Mouse (Mus musculus): Measurements from ENCODE around the gene Agfg2. TPM values are rescaled to one million over a fixed set of nuclear protein-coding genes. Genes with fewer than 3 reads are reported as not detected.

The Agfg2 gene
- polyA plus RNA-seq, 1 experiment from 2014 or later, result 23.5 TPM

DNA sequence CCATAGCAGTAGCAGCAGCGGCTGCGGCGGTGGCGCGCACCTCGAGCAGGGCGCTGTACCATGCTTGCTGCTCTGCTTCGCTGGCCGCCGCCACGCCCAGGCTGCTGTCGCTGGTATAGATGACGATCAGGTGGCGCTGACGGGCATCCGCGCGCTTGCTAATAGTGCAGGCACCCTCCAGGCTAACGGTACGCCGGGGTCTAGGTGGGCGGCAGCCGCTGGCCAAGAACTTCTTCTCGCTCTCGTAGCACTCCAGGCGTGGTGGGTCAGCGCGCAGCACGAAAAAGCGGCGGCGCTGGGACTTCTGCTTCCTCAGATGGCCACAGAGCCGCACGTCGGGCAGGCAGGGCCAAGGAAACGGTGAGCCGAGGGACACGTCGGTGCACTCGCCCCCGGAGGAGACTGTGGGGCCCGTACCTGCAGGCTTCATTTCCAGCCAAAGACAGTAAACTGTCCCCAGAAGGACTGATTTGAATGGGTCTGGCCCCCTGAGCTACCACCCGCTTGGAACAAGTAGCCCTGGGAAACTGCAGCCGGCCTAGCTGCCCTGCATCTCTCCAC lies 39.4 kb downstream of the Agfg2 start:
- Histone ChIP-seq H3K27me3 (ENCODE audit: control insufficient read depth, insufficient read depth, low read length) (peaks cover 27% of the 10 kb centered on the region), H3K4me1 (replicated peaks; ENCODE audit: control insufficient read depth, insufficient read depth, low read length) (peaks cover 8% of the 10 kb centered on the region; the same call in 1 of the 2 replicates), H3K9ac (ENCODE audit: low read length) (peak overlapping the region; percentile 27; the same call in 1 of the 2 replicates), H3K4me2 (ENCODE audit: low read depth, low read length, severe bottlenecking) (peak overlapping the region; percentile 40), H3K36me3 (ENCODE audit: control insufficient read depth, insufficient read depth, low read length) (peaks cover 9% of the 10 kb centered on the region), H3K4me3 (ENCODE audit: low read depth, low read length) (peak overlapping the region; percentile 11), H3K9me3 (ENCODE audit: control insufficient read depth, low read length) (no peaks in the 10 kb centered on the region), H3K27ac (ENCODE audit: low read depth, low read length) (no peak overlapping the region)
- ATAC-seq (replicated peaks; ENCODE audit: low FRiP score), result no peak
- WGBS, result 3% methylated on average over 44 of the region's 44 CpGs
- peak; percentile 67 for DNase-seq (ENCODE audit: low spot score)

DNA sequence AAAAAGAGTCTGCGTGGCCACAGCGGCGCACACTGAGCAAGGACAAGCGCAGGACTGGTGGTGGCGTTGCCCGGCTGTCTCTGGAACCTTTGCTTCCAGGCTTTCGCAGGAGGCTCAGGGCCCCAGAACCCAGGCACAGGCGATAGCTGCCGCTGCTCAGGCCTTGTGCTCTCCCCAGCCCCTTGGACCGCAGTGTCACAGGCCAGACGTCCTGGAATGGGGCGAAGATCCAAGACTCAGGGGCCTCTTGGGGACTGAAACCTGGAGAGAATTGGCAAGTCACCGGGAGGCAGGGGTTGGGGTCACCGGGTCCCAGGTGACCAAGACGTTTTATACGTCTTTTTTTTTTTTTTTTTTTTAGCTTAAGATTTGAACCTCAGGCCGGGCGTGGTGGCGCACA lies 40.0 kb downstream of the Agfg2 start:
- H3K4me3 ChIP-seq (ENCODE audit: low read depth, low read length), result no peak overlapping the region
- no peaks in the 10 kb centered on the region for H3K9me3 ChIP-seq (ENCODE audit: control insufficient read depth, low read length)
- H3K9ac ChIP-seq (ENCODE audit: low read length), result no peak overlapping the region
- no peak for DNase-seq (ENCODE audit: low spot score)
- peaks cover 27% of the 10 kb centered on the region for H3K27me3 ChIP-seq (ENCODE audit: control insufficient read depth, insufficient read depth, low read length)
- peaks cover 9% of the 10 kb centered on the region for H3K36me3 ChIP-seq (ENCODE audit: control insufficient read depth, insufficient read depth, low read length)
- H3K4me2 ChIP-seq (ENCODE audit: low read depth, low read length, severe bottlenecking), result no peak overlapping the region
- 38% methylated on average over 19 of the region's 19 CpGs for WGBS
- H3K27ac ChIP-seq (ENCODE audit: low read depth, low read length), result no peak overlapping the region
- peaks cover 5% of the 10 kb centered on the region; the same call in 1 of the 2 replicates for H3K4me1 ChIP-seq (replicated peaks; ENCODE audit: control insufficient read depth, insufficient read depth, low read length)
- ATAC-seq (replicated peaks; ENCODE audit: low FRiP score), result no peak

DNA sequence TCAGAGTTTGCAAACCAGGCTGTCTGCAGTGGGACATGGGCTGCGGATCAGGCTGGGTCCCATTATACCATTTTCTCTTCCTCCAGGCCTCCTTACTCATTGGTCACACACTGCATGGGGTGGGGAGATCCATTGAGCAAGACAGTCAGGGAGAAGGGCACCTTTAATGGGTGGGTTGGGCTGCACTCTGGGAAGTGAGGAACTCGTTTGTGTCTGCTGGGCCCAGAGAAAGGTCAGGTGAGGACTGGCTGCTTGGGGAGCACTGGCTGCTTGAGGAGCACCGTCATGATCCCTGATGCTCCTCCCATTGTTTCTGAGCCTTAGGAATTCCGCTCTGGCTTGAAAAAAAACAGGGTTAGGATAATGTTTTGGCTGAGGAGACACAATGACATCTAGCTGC lies 41.6 kb downstream of the Agfg2 start:
- peaks cover 5% of the 10 kb centered on the region; the same call in 1 of the 2 replicates for H3K4me1 ChIP-seq (replicated peaks; ENCODE audit: control insufficient read depth, insufficient read depth, low read length)

GRCm38 (mm10) chr5:137641054-137641453 lies 43.5 kb downstream of the Agfg2 start, which contains the start of gene Sap25:
Gene Sap25 (plus strand): TSS chr5:137641334.
- no peak within 1 kb of the TSS for H3K9ac ChIP-seq (ENCODE audit: low read length)
- no peak within 1 kb of the TSS for H3K4me2 ChIP-seq (ENCODE audit: low read depth, low read length, severe bottlenecking)
- no peak within 1 kb of the TSS for H3K27ac ChIP-seq (ENCODE audit: low read depth, low read length)
- H3K27me3 ChIP-seq (ENCODE audit: control insufficient read depth, insufficient read depth, low read length), result peaks cover 25% of the 10 kb centered on the region
- H3K4me3 ChIP-seq (ENCODE audit: low read depth, low read length), result no peak within 1 kb of the TSS
- DNase-seq (ENCODE audit: low spot score), result no peak
- no peaks in the 10 kb centered on the region for H3K9me3 ChIP-seq (ENCODE audit: control insufficient read depth, low read length)
- peaks cover 9% of the 10 kb centered on the region for H3K36me3 ChIP-seq (ENCODE audit: control insufficient read depth, insufficient read depth, low read length)
- ATAC-seq (replicated peaks; ENCODE audit: low FRiP score), result no peak
- 89% methylated on average over 19 of the region's 19 CpGs for WGBS
- peaks cover 5% of the 10 kb centered on the region; the same call in 1 of the 2 replicates for H3K4me1 ChIP-seq (replicated peaks; ENCODE audit: control insufficient read depth, insufficient read depth, low read length)

More for the DNA sequence above, 41.6 kb downstream of the Agfg2 start:
- Histone ChIP-seq H3K4me3 (ENCODE audit: low read depth, low read length) (no peak overlapping the region), H3K27me3 (ENCODE audit: control insufficient read depth, insufficient read depth, low read length) (peaks cover 27% of the 10 kb centered on the region), H3K27ac (ENCODE audit: low read depth, low read length) (no peak overlapping the region), H3K36me3 (ENCODE audit: control insufficient read depth, insufficient read depth, low read length) (peaks cover 9% of the 10 kb centered on the region), H3K9ac (ENCODE audit: low read length) (no peak overlapping the region), H3K4me2 (ENCODE audit: low read depth, low read length, severe bottlenecking) (no peak overlapping the region), H3K9me3 (ENCODE audit: control insufficient read depth, low read length) (no peaks in the 10 kb centered on the region)
- no peak for DNase-seq (ENCODE audit: low spot score)
- WGBS, result 47% methylated on average over 4 of the region's 4 CpGs
- no peak for ATAC-seq (replicated peaks; ENCODE audit: low FRiP score)

DNA sequence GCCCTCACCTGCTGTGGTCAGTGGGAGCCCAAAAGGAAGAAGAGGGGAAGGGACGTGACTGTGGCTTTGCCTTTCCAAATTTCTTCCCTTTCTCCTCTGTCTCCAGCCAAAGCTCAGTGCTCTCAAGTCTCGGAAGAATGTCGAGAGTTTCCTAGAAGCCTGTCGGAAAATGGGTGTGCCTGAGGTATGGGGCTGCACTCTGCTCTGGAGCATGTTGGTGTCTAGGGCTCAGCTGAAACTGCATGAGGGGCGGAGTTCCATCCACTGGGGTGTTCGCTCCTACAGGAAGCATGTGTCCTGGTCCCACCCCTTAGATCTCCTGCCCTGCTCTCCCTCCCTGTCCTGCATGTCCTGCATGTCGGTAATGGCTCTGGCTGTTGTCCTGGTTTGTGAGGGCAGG lies 45.1 kb downstream of the Agfg2 start:
- Histone ChIP-seq H3K36me3 (ENCODE audit: control insufficient read depth, insufficient read depth, low read length) (peaks cover 12% of the 10 kb centered on the region), H3K9me3 (ENCODE audit: control insufficient read depth, low read length) (no peaks in the 10 kb centered on the region), H3K4me2 (ENCODE audit: low read depth, low read length, severe bottlenecking) (no peak overlapping the region), H3K9ac (ENCODE audit: low read length) (no peak overlapping the region), H3K27ac (ENCODE audit: low read depth, low read length) (no peak overlapping the region), H3K27me3 (ENCODE audit: control insufficient read depth, insufficient read depth, low read length) (peaks cover 10% of the 10 kb centered on the region), H3K4me3 (ENCODE audit: low read depth, low read length) (no peak overlapping the region), H3K4me1 (replicated peaks; ENCODE audit: control insufficient read depth, insufficient read depth, low read length) (no peaks in the 10 kb centered on the region)
- DNase-seq (ENCODE audit: low spot score) (no peak), ATAC-seq (replicated peaks; ENCODE audit: low FRiP score) (no peak)
- 89% methylated on average over 7 of the region's 7 CpGs for WGBS

DNA sequence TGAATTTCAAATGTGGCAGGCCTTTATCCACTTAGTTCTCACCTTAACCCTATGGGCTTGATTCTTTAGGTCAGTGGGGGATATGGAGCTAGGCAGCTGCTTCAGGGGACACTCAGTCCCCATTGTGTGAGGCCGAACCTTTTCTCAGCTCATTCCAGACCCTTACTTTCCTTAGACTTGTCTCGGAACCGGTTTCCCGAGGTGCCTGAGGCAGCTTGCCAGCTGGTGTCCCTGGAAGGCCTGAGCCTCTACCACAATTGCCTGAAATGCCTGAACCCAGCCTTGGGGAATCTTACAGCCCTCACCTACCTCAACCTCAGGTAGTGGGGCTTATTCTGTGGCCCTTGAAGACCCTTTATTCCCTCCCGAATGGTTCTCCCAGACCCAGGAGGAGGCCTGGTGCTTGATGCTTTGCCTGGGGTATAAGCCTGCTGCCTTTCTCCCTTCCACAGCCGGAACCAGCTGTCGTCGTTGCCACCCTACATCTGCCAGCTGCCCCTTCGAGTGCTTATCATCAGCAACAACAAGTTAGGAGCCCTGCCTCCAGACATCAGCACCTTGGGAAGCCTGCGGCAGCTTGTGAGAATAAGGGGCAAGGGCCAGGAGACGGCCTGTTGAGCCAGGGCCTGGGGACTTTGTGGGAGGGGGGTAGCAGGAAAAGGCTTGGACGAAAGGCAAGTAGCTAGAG lies 51.0 kb downstream of the Agfg2 start:
- H3K27ac ChIP-seq (ENCODE audit: low read depth, low read length), result no peak overlapping the region
- H3K27me3 ChIP-seq (ENCODE audit: control insufficient read depth, insufficient read depth, low read length), result no peaks in the 10 kb centered on the region
- 84% methylated on average over 12 of the region's 12 CpGs for WGBS
- peaks cover 14% of the 10 kb centered on the region for H3K4me1 ChIP-seq (replicated peaks; ENCODE audit: control insufficient read depth, insufficient read depth, low read length)
- no peak overlapping the region for H3K4me2 ChIP-seq (ENCODE audit: low read depth, low read length, severe bottlenecking)
- H3K36me3 ChIP-seq (ENCODE audit: control insufficient read depth, insufficient read depth, low read length), result peaks cover 3% of the 10 kb centered on the region; the same call in 1 of the 2 replicates
- no peak for DNase-seq (ENCODE audit: low spot score)
- no peak overlapping the region for H3K9ac ChIP-seq (ENCODE audit: low read length)
- ATAC-seq (replicated peaks; ENCODE audit: low FRiP score), result no peak
- H3K4me3 ChIP-seq (ENCODE audit: low read depth, low read length), result no peak overlapping the region
- H3K9me3 ChIP-seq (ENCODE audit: control insufficient read depth, low read length), result no peaks in the 10 kb centered on the region

- ATAC-seq (replicated peaks; ENCODE audit: low FRiP score), result no peak
Measured at GRCm38 (mm10) chr5:137631591-137631990, 52.9 kb downstream of the Agfg2 start.

DNA sequence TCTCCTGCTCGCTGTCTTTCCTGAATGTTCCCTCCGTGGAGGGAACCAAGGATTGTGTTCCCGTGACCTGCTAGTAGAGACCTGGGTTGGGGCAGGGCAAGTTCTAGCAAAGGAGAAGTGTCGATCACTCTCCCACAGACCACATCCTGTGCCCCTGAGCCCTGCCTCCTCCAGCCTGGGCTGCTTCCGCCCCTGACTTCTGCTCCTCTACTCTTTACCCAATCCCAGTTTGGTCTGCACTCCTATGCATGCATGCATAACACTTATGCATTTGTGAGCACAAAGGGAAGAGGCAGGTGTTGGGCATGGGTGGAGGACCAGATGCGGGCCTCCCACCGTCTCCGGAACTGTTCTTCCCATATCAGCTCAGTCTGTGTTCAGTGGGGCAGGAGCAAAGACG lies 53.4 kb downstream of the Agfg2 start:
- H3K4me1 ChIP-seq (replicated peaks; ENCODE audit: control insufficient read depth, insufficient read depth, low read length), result peaks cover 14% of the 10 kb centered on the region
- no peaks in the 10 kb centered on the region for H3K9me3 ChIP-seq (ENCODE audit: control insufficient read depth, low read length)
- H3K36me3 ChIP-seq (ENCODE audit: control insufficient read depth, insufficient read depth, low read length), result peaks cover 3% of the 10 kb centered on the region; the same call in 1 of the 2 replicates
- H3K27me3 ChIP-seq (ENCODE audit: control insufficient read depth, insufficient read depth, low read length), result no peaks in the 10 kb centered on the region
- ATAC-seq (replicated peaks; ENCODE audit: low FRiP score), result no peak
- WGBS, result 82% methylated on average over 9 of the region's 9 CpGs
- H3K4me2 ChIP-seq (ENCODE audit: low read depth, low read length, severe bottlenecking), result peak overlapping the region; percentile 86; the same call in 1 of the 2 replicates
- no peak overlapping the region for H3K27ac ChIP-seq (ENCODE audit: low read depth, low read length)
- DNase-seq (ENCODE audit: low spot score), result no peak
- no peak overlapping the region for H3K4me3 ChIP-seq (ENCODE audit: low read depth, low read length)
- H3K9ac ChIP-seq (ENCODE audit: low read length), result no peak overlapping the region

More at GRCm38 (mm10) chr5:137631591-137631990, 52.9 kb downstream of the Agfg2 start:
- Histone ChIP-seq H3K4me1 (replicated peaks; ENCODE audit: control insufficient read depth, insufficient read depth, low read length) (peaks cover 14% of the 10 kb centered on the region), H3K27ac (ENCODE audit: low read depth, low read length) (no peak overlapping the region), H3K9me3 (ENCODE audit: control insufficient read depth, low read length) (no peaks in the 10 kb centered on the region), H3K4me3 (ENCODE audit: low read depth, low read length) (no peak overlapping the region), H3K36me3 (ENCODE audit: control insufficient read depth, insufficient read depth, low read length) (peaks cover 3% of the 10 kb centered on the region; the same call in 1 of the 2 replicates), H3K27me3 (ENCODE audit: control insufficient read depth, insufficient read depth, low read length) (no peaks in the 10 kb centered on the region), H3K9ac (ENCODE audit: low read length) (no peak overlapping the region), H3K4me2 (ENCODE audit: low read depth, low read length, severe bottlenecking) (no peak overlapping the region)
- DNase-seq (ENCODE audit: low spot score), result no peak
- 76% methylated on average over 4 of the region's 4 CpGs for WGBS

Measured in forebrain, embryonic 11.5 days (tissue).